Mouse (Mus musculus): Measurements from ENCODE around the gene Rab15.

DNA sequence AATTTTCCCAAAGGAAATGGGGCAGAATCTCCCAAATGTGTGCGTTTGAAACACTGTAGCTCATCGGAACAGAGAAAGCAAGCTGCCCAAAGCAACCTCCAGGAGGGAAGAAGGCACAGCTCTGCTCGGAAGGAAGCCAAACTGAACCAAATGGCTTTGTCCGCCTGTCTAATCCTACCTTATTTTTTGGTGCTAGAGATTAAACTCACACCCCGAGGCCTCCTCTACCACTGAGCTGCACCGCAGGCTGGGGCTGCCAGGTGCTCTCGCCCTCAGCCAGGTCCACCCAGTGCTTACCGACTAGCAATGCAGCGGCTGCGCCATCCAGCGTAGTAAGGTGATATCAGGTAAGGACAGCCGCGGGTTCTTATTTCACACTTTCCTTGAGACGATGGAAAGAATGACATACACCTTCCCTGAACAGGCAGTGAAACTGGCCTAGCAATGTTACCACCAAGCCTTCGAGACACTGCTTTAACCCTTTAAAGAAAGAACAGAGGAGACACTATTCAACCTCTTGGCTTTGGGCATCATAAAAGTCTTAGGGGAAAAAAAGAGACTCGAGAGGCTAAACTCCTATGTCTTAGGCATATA, 71.7 kb downstream of the Rab15 start:
- TF ChIP-seq CTCF (IDR thresholded peaks at IDR 0.05; ENCODE audit: borderline replicate concordance, insufficient read depth, low read depth, low read length) (no peak), POLR2A (IDR thresholded peaks at IDR 0.05; ENCODE audit: borderline replicate concordance, insufficient read depth, low read length) (no peak)
